Mouse (Mus musculus): ENCODE data around the gene Abcc1. TPM values are rescaled to one million over a fixed set of nuclear protein-coding genes. Genes with fewer than 3 reads are reported as not detected.

Gene Abcc1
- total and polyA plus RNA-seq, 3 experiments = 30.2 to 49.7 (median 37.4) TPM

DNA sequence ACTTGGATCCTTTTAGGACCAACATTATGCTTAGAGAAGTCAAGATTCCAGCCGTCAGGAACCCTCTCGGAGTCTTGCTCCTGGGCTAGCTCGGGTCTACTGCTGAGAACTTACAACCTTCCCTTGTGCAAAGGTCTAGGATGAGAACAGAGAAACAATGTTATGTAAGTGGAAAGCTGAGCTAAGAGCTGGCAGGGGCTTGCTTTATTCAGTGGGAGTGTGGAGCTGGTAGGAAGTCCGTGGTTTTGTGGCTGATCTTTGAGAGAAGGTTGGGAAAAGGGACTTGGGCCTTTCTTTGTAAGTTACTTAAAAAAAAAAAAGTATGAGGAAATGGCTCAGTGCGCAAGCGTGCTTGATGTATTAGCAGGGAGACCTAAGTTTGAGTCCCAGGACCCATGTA is 2.7 kb downstream of the Abcc1 start:
- H3K4me2 ChIP-seq (ENCODE audit: insufficient read depth, low read depth, poor library complexity, severe bottlenecking) = no peak overlapping the region
- peaks cover 47% of the 10 kb centered on the region for H3K79me2 ChIP-seq (replicated peaks; ENCODE audit: control insufficient read depth, extremely low read depth, insufficient read depth, poor library complexity, severe bottlenecking)
- no peak overlapping the region for H3K9ac ChIP-seq (ENCODE audit: insufficient read depth, low read depth)
- H3K36me3 ChIP-seq (replicated peaks in 1 of 2; ENCODE audit: control insufficient read depth in 1 of 2, insufficient read depth in 1 of 2, low read length in 1 of 2) = peaks cover 2 to 46% of the 10 kb centered on the region in 2 experiments
- no peaks in the 10 kb centered on the region for H3K27me3 ChIP-seq (replicated peaks)
- peaks cover 24 to 69% of the 10 kb centered on the region in 2 experiments for H3K4me1 ChIP-seq (ENCODE audit: control insufficient read depth in 1 of 2, insufficient read depth in 2 of 2)
- H3K4me3 ChIP-seq (replicated peaks in 1 of 3; ENCODE audit: low read depth in 2 of 3, low read length in 2 of 3, poor library complexity in 1 of 3) = no peak overlapping the region
- no peak for DNase-seq (ENCODE audit: extremely low read depth)
- dilution Hi-C loops (cut with MboI; ENCODE audit: extremely low pct_ligation_motif_present, extremely low pct_unique_long_range_greater_than_20kb, low sequenced_read_pairs) = no loop called here
- H3K9me3 ChIP-seq (replicated peaks; ENCODE audit: low read length) = no peaks in the 10 kb centered on the region
- TF ChIP-seq ZC3H11A (IDR thresholded peaks at IDR 0.05; ENCODE audit: low read depth, low read length) (no peak), ZMIZ1 (IDR thresholded peaks at IDR 0.05; ENCODE audit: low read depth, low read length) (no peak), E2F4 (IDR thresholded peaks at IDR 0.05; ENCODE audit: insufficient replicate concordance, low read depth, low read length) (no peak), NELFE (IDR thresholded peaks at IDR 0.05; ENCODE audit: low read depth, low read length) (no peak), USF2 (conservative IDR thresholded peaks at IDR 0.05; ENCODE audit: low read depth, low read length) (no peak), ELF1 (IDR thresholded peaks at IDR 0.05; ENCODE audit: low read depth, low read length) (no peak), UBTF (IDR thresholded peaks at IDR 0.05; ENCODE audit: low read depth, low read length) (no peak), MAX (IDR thresholded peaks at IDR 0.05; ENCODE audit: low read length) (no peak), JUND (conservative IDR thresholded peaks at IDR 0.05; ENCODE audit: low read depth, low read length) (no peak), PAX5 (IDR thresholded peaks at IDR 0.05; ENCODE audit: low read length) (no peak), USF1 (IDR thresholded peaks at IDR 0.05; ENCODE audit: low read depth, low read length) (no peak), SIN3A (IDR thresholded peaks at IDR 0.05; ENCODE audit: low read length) (no peak), TCF12 (IDR thresholded peaks at IDR 0.05; ENCODE audit: low read depth, low read length) (no peak)
- no peak overlapping the region for H3K27ac ChIP-seq (ENCODE audit: insufficient read depth, low read depth)
- in situ Hi-C loops (cut with MboI; ENCODE audit: low pct_ligation_motif_present, low pct_unique_long_range_greater_than_20kb, low sequenced_read_pairs) = no loop called here

DNA sequence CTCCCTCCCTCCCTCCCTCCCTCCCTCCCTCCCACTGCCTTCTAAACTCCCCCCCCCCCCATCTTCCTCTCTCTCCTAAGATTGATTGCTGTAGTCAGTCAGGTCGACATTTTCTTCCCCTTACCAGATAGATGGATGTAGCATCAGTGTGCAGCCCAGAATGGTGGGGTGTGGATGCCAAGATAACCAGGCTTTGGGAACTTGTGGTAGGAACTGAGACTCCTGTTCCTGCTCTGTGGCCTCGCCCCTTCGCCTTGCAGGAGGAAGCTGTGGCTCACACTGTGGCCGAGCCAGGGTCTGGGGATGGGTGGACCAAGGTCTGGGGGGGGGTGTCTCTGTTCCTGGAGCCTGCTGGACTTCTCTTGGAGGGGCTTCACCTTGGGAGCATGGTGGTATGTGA is 4.1 kb downstream of the Abcc1 start:
- Histone ChIP-seq H3K79me2 (replicated peaks; ENCODE audit: control insufficient read depth, extremely low read depth, insufficient read depth, poor library complexity, severe bottlenecking) (peaks cover 50% of the 10 kb centered on the region), H3K4me3 (replicated peaks in 1 of 3; ENCODE audit: low read depth in 2 of 3, low read length in 2 of 3, poor library complexity in 1 of 3) (no peak overlapping the region), H3K4me1 (ENCODE audit: control insufficient read depth in 1 of 2, insufficient read depth in 2 of 2) (peaks cover 24 to 78% of the 10 kb centered on the region in 2 experiments), H3K36me3 (replicated peaks in 1 of 2; ENCODE audit: control insufficient read depth in 1 of 2, insufficient read depth in 1 of 2, low read length in 1 of 2) (peaks cover 2 to 59% of the 10 kb centered on the region in 2 experiments), H3K9ac (ENCODE audit: insufficient read depth, low read depth) (no peak overlapping the region), H3K27me3 (replicated peaks) (no peaks in the 10 kb centered on the region), H3K4me2 (ENCODE audit: insufficient read depth, low read depth, poor library complexity, severe bottlenecking) (no peak overlapping the region; the same call in 1 of the 2 replicates), H3K9me3 (replicated peaks; ENCODE audit: low read length) (no peaks in the 10 kb centered on the region), H3K27ac (ENCODE audit: insufficient read depth, low read depth) (no peak overlapping the region)
- no peak for DNase-seq (ENCODE audit: extremely low read depth)
- in situ Hi-C loops (cut with MboI; ENCODE audit: low pct_ligation_motif_present, low pct_unique_long_range_greater_than_20kb, low sequenced_read_pairs) (no loop called here), dilution Hi-C loops (cut with MboI; ENCODE audit: extremely low pct_ligation_motif_present, extremely low pct_unique_long_range_greater_than_20kb, low sequenced_read_pairs) (no loop called here)
- no peak for TF ChIP-seq ZNF384 (IDR thresholded peaks at IDR 0.05; ENCODE audit: low read depth, low read length)
- no peak for TF ChIP-seq EP300 (IDR thresholded peaks at IDR 0.05; ENCODE audit: low read length)
- no peak for TF ChIP-seq ELF1 (IDR thresholded peaks at IDR 0.05; ENCODE audit: low read depth, low read length)
- TF ChIP-seq ETS1 (conservative IDR thresholded peaks at IDR 0.05; ENCODE audit: low read depth, low read length) = no peak
- no peak for TF ChIP-seq MAFK (IDR thresholded peaks at IDR 0.05; ENCODE audit: insufficient replicate concordance, low read length)
- TF ChIP-seq JUN (IDR thresholded peaks at IDR 0.05; ENCODE audit: insufficient read depth, low read depth, low read length) = no peak
- TF ChIP-seq ZMIZ1 (IDR thresholded peaks at IDR 0.05; ENCODE audit: low read depth, low read length) = no peak
- TF ChIP-seq MXI1 (IDR thresholded peaks at IDR 0.05; ENCODE audit: low read depth, low read length) = no peak
- TF ChIP-seq IRF4 (IDR thresholded peaks at IDR 0.05; ENCODE audit: low read depth, low read length) = no peak
- TF ChIP-seq ZKSCAN1 (IDR thresholded peaks at IDR 0.05; ENCODE audit: borderline replicate concordance, low read depth, low read length) = no peak
- TF ChIP-seq ZC3H11A (IDR thresholded peaks at IDR 0.05; ENCODE audit: low read depth, low read length) = no peak
- TF ChIP-seq SMC3 (IDR thresholded peaks at IDR 0.05; ENCODE audit: low read depth, low read length) = no peak
- no peak for TF ChIP-seq JUND (conservative IDR thresholded peaks at IDR 0.05; ENCODE audit: low read depth, low read length)
- no peak for TF ChIP-seq RAD21 (IDR thresholded peaks at IDR 0.05; ENCODE audit: low read depth, low read length)
- TF ChIP-seq RCOR1 (conservative IDR thresholded peaks at IDR 0.05; ENCODE audit: low read depth, low read length) = no peak
- no peak for TF ChIP-seq NELFE (IDR thresholded peaks at IDR 0.05; ENCODE audit: low read depth, low read length)
- TF ChIP-seq CHD1 (IDR thresholded peaks at IDR 0.05; ENCODE audit: low read depth, low read length) = no peak
- TF ChIP-seq CHD2 (IDR thresholded peaks at IDR 0.05; ENCODE audit: low read length) = no peak
